In genomic region chr4:74222360-74222759, GRCm38 (mm10) we compare ENCODE assay signal across 11 mouse cellular contexts. TPM values are rescaled to one million over a fixed set of nuclear protein-coding genes. Genes with fewer than 3 reads are reported as not detected.
DNase-seq lines count a peak whose midpoint lies in the region; ATAC-seq and TF ChIP-seq lines count a peak whose summit lies in the region.
"Had no signal": no experiment of that assay in that cellular context is flagged by ENCODE, and none has a peak within 500 bp of the region (broad histone marks: within the 10 kb centered on the region; RNA-seq: fewer than 3 reads in every experiment).

No protein-coding gene starts in this region.

- H3K27ac ChIP-seq in left cerebral cortex, adult 2 months, result no peak overlapping the region
- H3K27ac ChIP-seq: embryonic facial prominence, embryonic 12.5 days; hindbrain, embryonic 15.5 days; midbrain, embryonic 12.5 days had no signal

- peak; percentile 77 for TF ChIP-seq CTCF in left cerebral cortex, adult 2 months (IDR thresholded peaks at IDR 0.05)

- intact Hi-C loops in left cerebral cortex, adult 2 months (cut with DNase I), result no loop called here

- DNase-seq in cerebellum, adult 9-10 months, result peak; percentile 7
- DNase-seq in cerebellum, adult 8-10 months, result no peak
- no peak for DNase-seq in left cerebral cortex, adult 2 months (ENCODE audit: extremely low spot score in 1 of 2, low spot score in 2 of 2)
- no peak for DNase-seq in left cerebral cortex, adult 11 months (ENCODE audit: low spot score)
- DNase-seq in lung, postnatal 36 days, result peak; percentile 16
- DNase-seq in urinary bladder, postnatal 25 days (ENCODE audit: low spot score), result no peak
- DNase-seq in adrenal gland, postnatal 14 days, result no peak

- peak; percentile 54 for ATAC-seq in activated CD4-positive, CD25-positive, alpha-beta regulatory T cell, adult 4 months

- H3K4me3 ChIP-seq in left cerebral cortex, adult 2 months, result no peak overlapping the region
- H3K4me3 ChIP-seq: embryonic facial prominence, embryonic 12.5 days; hindbrain, embryonic 15.5 days; midbrain, embryonic 12.5 days had no signal

RNA-seq across cellular contexts. Expression of gene Kdm4c, which starts 19.9 kb away (rescaled TPM):
- total RNA-seq in left cerebral cortex, adult 2 months (2021), result 10 to 100 TPM; 22.5 to 24.7 TPM
- 10 to 100 TPM; 26.2 to 28.0 TPM for polyA plus RNA-seq in activated CD4-positive, CD25-positive, alpha-beta regulatory T cell, adult 4 months (2017; shearing (Covaris generic))
- total RNA-seq in adrenal gland, postnatal 14 days (2021), result 18.4 and 22.5 TPM in 2 replicates

Comparison
In these comparisons a context has a peak if more than half of its experiments do, and no peak if none do; other contexts are left out.
1. DNase-seq: peak in cerebellum, adult 9-10 months (single experiment) and lung, postnatal 36 days (single experiment); none in cerebellum, adult 8-10 months (single experiment), left cerebral cortex, adult 2 months (0 of 2), left cerebral cortex, adult 11 months (single experiment), urinary bladder, postnatal 25 days (single experiment) and adrenal gland, postnatal 14 days (single experiment).